Mouse (Mus musculus): ENCODE results near the gene Gtf3a. TPM values are rescaled to one million over a fixed set of nuclear protein-coding genes. Genes with fewer than 3 reads are reported as not detected.

Gene Gtf3a
- total RNA-seq, 2 experiments from 2014 or later = 37.6 to 39.0 TPM

GRCm38 (mm10) chr5:146974781-146975123 lies 26.3 kb downstream of the Gtf3a start:
- DNase-seq (ENCODE audit: low spot score in 2 of 2) = no peak

- no peak for DNase-seq (ENCODE audit: low spot score in 2 of 2)
Observed at GRCm38 (mm10) chr5:146981376-146981775, 32.9 kb downstream of the Gtf3a start.

GRCm38 (mm10) chr5:146983216-146983615 lies 34.8 kb downstream of the Gtf3a start:
- DNase-seq (ENCODE audit: low spot score in 2 of 2) = peak in 1 of 2 experiments; percentile 45

GRCm38 (mm10) chr5:146985725-146986433 lies 37.4 kb downstream of the Gtf3a start:
- no peak for DNase-seq (ENCODE audit: low spot score in 2 of 2)

- DNase-seq (ENCODE audit: low spot score in 2 of 2) = no peak
Observed at GRCm38 (mm10) chr5:146987588-146987987, 39.1 kb downstream of the Gtf3a start.

- DNase-seq (ENCODE audit: low spot score in 2 of 2) = no peak
Observed at GRCm38 (mm10) chr5:146989051-146989450, 40.6 kb downstream of the Gtf3a start.

GRCm38 (mm10) chr5:146993509-146993908 lies 45.1 kb downstream of the Gtf3a start:
- peak in 1 of 2 experiments; percentile 36 for DNase-seq (ENCODE audit: low spot score in 2 of 2)

GRCm38 (mm10) chr5:146994973-146995372 lies 46.5 kb downstream of the Gtf3a start:
- DNase-seq (ENCODE audit: low spot score in 2 of 2) = no peak

GRCm38 (mm10) chr5:146996812-146997211 lies 48.4 kb downstream of the Gtf3a start:
- DNase-seq (ENCODE audit: low spot score in 2 of 2) = no peak

- DNase-seq (ENCODE audit: low spot score in 2 of 2) = no peak
Observed at GRCm38 (mm10) chr5:146998802-146999201, 50.3 kb downstream of the Gtf3a start.

- no peak for DNase-seq (ENCODE audit: low spot score in 2 of 2)
Observed at GRCm38 (mm10) chr5:147001312-147001711, 52.9 kb downstream of the Gtf3a start.

GRCm38 (mm10) chr5:147003303-147003702 lies 54.8 kb downstream of the Gtf3a start:
- DNase-seq (ENCODE audit: low spot score in 2 of 2) = no peak

Other genes starting within 250 kb of the Gtf3a start
- 10 to 100 TPM; 24.1 to 26.7 TPM for gene Usp12, start 153.7 kb upstream of the Gtf3a start, total RNA-seq (2021)
- gene Rpl21, start 115.8 kb upstream of the Gtf3a start, total RNA-seq (2021) = 100 to 1,000 TPM; 307 to 331 TPM
- 1 to 10 TPM; 4.3 to 5.0 TPM for gene Rasl11a, start 103.6 kb upstream of the Gtf3a start, total RNA-seq (2021)
- 10 to 100 TPM; 20.6 to 21.0 TPM for gene Mtif3, start 15.1 kb downstream of the Gtf3a start, total RNA-seq (2021)
- gene Lnx2, start 127.9 kb downstream of the Gtf3a start, total RNA-seq (2021) = 1 to 10 TPM; 8.2 to 8.7 TPM
- gene Polr1d, start 128.4 kb downstream of the Gtf3a start, total RNA-seq (2021) = 100 to 1,000 TPM; 105 TPM
- gene Gsx1, start 240.0 kb downstream of the Gtf3a start, total RNA-seq (2021) = not detected